Mouse (Mus musculus): Measurements from ENCODE around the gene Fuk. TPM values are rescaled to one million over a fixed set of nuclear protein-coding genes. Genes with fewer than 3 reads are reported as not detected.

Fuk gene
- polyA plus RNA-seq, 1 experiment from 2014 or later: 6.4 TPM

GRCm38 (mm10) chr8:110892040-110892439 is 10.2 kb downstream of the Fuk start:
- Histone ChIP-seq H3K4me1 (ENCODE audit: control insufficient read depth, insufficient read depth, low read length) (no peaks in the 10 kb centered on the region), H3K4me2 (ENCODE audit: low read length) (no peak overlapping the region), H3K9ac (replicated peaks; ENCODE audit: low read length) (no peak overlapping the region), H3K9me3 (ENCODE audit: control insufficient read depth, low read length) (no peaks in the 10 kb centered on the region), H3K4me3 (replicated peaks; ENCODE audit: low read depth, low read length) (no peak overlapping the region), H3K27me3 (ENCODE audit: control insufficient read depth, insufficient read depth, low read length) (no peaks in the 10 kb centered on the region), H3K36me3 (ENCODE audit: control insufficient read depth, insufficient read depth, low read length) (peaks cover 20% of the 10 kb centered on the region), H3K27ac (replicated peaks; ENCODE audit: low read depth, low read length) (no peak overlapping the region)
- 89% methylated on average over 7 of the region's 7 CpGs for WGBS
- DNase-seq (no peak), ATAC-seq (ENCODE audit: low FRiP score, low TSS enrichment) (no peak)

DNA sequence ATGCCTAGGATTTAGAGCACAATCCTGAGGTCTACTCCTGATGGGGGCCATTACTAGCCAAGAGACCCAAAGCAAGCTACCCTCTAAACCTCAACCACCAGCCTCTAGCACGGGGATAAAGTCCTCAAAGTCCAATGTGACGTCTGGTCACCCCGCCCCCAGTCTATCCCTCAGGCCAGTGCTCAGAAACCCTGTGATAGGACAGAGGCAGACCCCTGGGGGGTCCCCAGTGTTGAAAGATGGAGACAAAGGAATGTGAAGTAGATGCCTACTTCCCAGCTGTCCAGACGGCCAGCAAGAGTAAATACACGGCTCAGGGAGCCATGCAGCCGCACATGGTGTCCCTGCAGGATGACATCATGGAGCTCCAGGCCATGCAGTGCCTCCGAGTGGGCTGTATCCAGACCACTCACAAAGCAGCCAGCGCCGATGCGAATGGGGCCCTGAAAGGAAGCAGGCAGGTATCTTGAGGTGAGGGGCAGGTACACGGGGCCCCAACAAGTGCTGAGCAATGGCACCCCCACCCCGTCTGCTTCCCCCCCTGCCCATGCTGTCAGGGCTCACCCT is 12.3 kb downstream of the Fuk start:
- Histone ChIP-seq H3K9ac (replicated peaks; ENCODE audit: low read length) (no peak overlapping the region), H3K4me3 (replicated peaks; ENCODE audit: low read depth, low read length) (no peak overlapping the region), H3K4me1 (ENCODE audit: control insufficient read depth, insufficient read depth, low read length) (no peaks in the 10 kb centered on the region), H3K36me3 (ENCODE audit: control insufficient read depth, insufficient read depth, low read length) (peaks cover 29% of the 10 kb centered on the region), H3K27me3 (ENCODE audit: control insufficient read depth, insufficient read depth, low read length) (no peaks in the 10 kb centered on the region), H3K9me3 (ENCODE audit: control insufficient read depth, low read length) (no peaks in the 10 kb centered on the region), H3K27ac (replicated peaks; ENCODE audit: low read depth, low read length) (no peak overlapping the region), H3K4me2 (ENCODE audit: low read length) (no peak overlapping the region)
- WGBS: 67% methylated on average over 12 of the region's 12 CpGs
- ATAC-seq (ENCODE audit: low FRiP score, low TSS enrichment): no peak
- no peak for DNase-seq

DNA sequence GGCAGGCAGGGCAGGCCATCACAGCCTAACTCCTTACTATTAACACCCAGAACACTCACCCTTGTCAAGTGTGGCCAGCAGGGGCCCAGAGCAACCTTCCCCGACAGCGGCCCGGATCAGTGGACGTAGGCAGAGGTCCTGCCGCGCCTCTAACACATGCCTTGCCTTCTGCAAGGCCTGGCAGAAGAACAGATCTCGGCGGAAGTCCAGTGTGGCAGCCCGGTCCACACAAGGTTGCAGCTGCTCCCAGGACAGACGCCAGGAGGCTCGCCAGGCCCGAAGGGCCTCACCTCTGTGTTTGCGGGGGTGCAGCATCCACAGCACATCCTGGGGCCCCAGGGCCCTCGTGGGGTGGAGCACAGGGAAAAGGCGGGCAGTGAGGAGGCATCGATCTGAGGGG is 13.4 kb downstream of the Fuk start:
- DNase-seq (no peak), ATAC-seq (ENCODE audit: low FRiP score, low TSS enrichment) (no peak)
- 93% methylated on average over 16 of the region's 16 CpGs for WGBS
- Histone ChIP-seq H3K36me3 (ENCODE audit: control insufficient read depth, insufficient read depth, low read length) (peaks cover 36% of the 10 kb centered on the region), H3K27me3 (ENCODE audit: control insufficient read depth, insufficient read depth, low read length) (no peaks in the 10 kb centered on the region), H3K9me3 (ENCODE audit: control insufficient read depth, low read length) (no peaks in the 10 kb centered on the region), H3K9ac (replicated peaks; ENCODE audit: low read length) (no peak overlapping the region), H3K4me1 (ENCODE audit: control insufficient read depth, insufficient read depth, low read length) (no peaks in the 10 kb centered on the region), H3K4me2 (ENCODE audit: low read length) (no peak overlapping the region), H3K27ac (replicated peaks; ENCODE audit: low read depth, low read length) (no peak overlapping the region), H3K4me3 (replicated peaks; ENCODE audit: low read depth, low read length) (no peak overlapping the region)

DNA sequence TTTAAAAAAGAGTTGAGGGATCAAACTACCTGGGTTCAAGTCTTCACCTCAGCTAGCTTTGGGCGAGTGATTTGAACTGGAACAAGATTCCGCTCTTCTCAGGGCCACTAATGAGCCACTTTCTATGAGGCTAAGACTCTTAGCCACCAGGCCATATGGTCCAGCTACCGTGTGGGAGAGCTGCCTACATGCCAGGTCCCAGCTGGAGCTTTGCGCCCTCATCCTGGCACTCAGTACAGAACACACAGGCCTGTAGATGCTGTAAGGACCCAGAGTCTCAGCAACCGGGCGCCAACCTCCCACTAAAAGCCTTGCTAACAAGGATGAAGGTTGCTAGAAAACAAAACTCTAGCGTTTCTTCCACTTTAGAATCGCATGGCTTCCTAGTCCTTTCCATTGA is 13.8 kb downstream of the Fuk start:
- peaks cover 40% of the 10 kb centered on the region for H3K36me3 ChIP-seq (ENCODE audit: control insufficient read depth, insufficient read depth, low read length)
- no peak overlapping the region for H3K27ac ChIP-seq (replicated peaks; ENCODE audit: low read depth, low read length)
- DNase-seq: no peak
- H3K4me1 ChIP-seq (ENCODE audit: control insufficient read depth, insufficient read depth, low read length): no peaks in the 10 kb centered on the region
- no peak overlapping the region for H3K9ac ChIP-seq (replicated peaks; ENCODE audit: low read length)
- no peak overlapping the region for H3K4me3 ChIP-seq (replicated peaks; ENCODE audit: low read depth, low read length)
- no peak for ATAC-seq (ENCODE audit: low FRiP score, low TSS enrichment)
- H3K27me3 ChIP-seq (ENCODE audit: control insufficient read depth, insufficient read depth, low read length): no peaks in the 10 kb centered on the region
- 95% methylated on average over 8 of the region's 8 CpGs for WGBS
- no peaks in the 10 kb centered on the region for H3K9me3 ChIP-seq (ENCODE audit: control insufficient read depth, low read length)
- no peak overlapping the region for H3K4me2 ChIP-seq (ENCODE audit: low read length)

GRCm38 (mm10) chr8:110887551-110887950 is 14.7 kb downstream of the Fuk start:
- no peak for ATAC-seq (ENCODE audit: low FRiP score, low TSS enrichment)
- H3K4me1 ChIP-seq (ENCODE audit: control insufficient read depth, insufficient read depth, low read length): no peaks in the 10 kb centered on the region
- no peak overlapping the region for H3K27ac ChIP-seq (replicated peaks; ENCODE audit: low read depth, low read length)
- H3K4me3 ChIP-seq (replicated peaks; ENCODE audit: low read depth, low read length): no peak overlapping the region
- DNase-seq: no peak
- no peak overlapping the region for H3K9ac ChIP-seq (replicated peaks; ENCODE audit: low read length)
- H3K4me2 ChIP-seq (ENCODE audit: low read length): no peak overlapping the region
- peaks cover 49% of the 10 kb centered on the region for H3K36me3 ChIP-seq (ENCODE audit: control insufficient read depth, insufficient read depth, low read length)
- no peaks in the 10 kb centered on the region for H3K27me3 ChIP-seq (ENCODE audit: control insufficient read depth, insufficient read depth, low read length)
- H3K9me3 ChIP-seq (ENCODE audit: control insufficient read depth, low read length): no peaks in the 10 kb centered on the region
- WGBS: 93% methylated on average over 10 of the region's 10 CpGs

GRCm38 (mm10) chr8:110886634-110887033 is 15.7 kb downstream of the Fuk start:
- Histone ChIP-seq H3K27me3 (ENCODE audit: control insufficient read depth, insufficient read depth, low read length) (no peaks in the 10 kb centered on the region), H3K9me3 (ENCODE audit: control insufficient read depth, low read length) (no peaks in the 10 kb centered on the region), H3K4me1 (ENCODE audit: control insufficient read depth, insufficient read depth, low read length) (no peaks in the 10 kb centered on the region), H3K4me2 (ENCODE audit: low read length) (no peak overlapping the region), H3K27ac (replicated peaks; ENCODE audit: low read depth, low read length) (no peak overlapping the region), H3K36me3 (ENCODE audit: control insufficient read depth, insufficient read depth, low read length) (peaks cover 58% of the 10 kb centered on the region), H3K4me3 (replicated peaks; ENCODE audit: low read depth, low read length) (no peak overlapping the region), H3K9ac (replicated peaks; ENCODE audit: low read length) (no peak overlapping the region)
- no peak for DNase-seq
- ATAC-seq (ENCODE audit: low FRiP score, low TSS enrichment): no peak
- 96% methylated on average over 3 of the region's 3 CpGs for WGBS

- 96% methylated on average over 18 of the region's 18 CpGs for WGBS
Observed at GRCm38 (mm10) chr8:110883824-110884223, 18.5 kb downstream of the Fuk start.

DNA sequence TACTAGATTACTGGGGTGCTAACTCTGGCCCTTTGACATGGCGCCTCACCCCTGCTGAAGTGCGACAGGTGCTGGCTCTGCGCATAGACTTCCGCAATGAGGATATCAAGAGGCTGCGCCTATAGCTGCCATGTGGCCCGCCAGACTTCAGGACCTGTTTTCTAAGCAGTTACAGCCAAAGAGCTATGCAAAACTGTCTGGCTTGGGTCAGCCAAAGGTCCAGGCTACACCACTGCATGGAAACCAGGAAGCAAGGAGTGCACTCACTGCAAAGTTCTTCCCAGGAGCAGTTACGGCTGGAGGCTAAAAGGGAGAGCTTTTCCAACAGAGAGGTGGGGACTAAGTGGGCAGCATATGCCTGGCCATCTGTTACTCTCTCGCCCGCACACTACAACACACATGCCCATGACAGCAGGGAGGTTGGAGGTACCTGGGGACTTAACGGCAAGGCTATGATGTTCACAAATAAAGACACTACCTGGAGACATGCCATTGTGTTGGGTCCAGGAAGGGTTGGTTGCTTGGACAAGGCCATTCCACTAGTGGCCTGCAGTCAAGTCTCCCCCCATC is 20.5 kb downstream of the Fuk start:
- H3K36me3 ChIP-seq (ENCODE audit: control insufficient read depth, insufficient read depth, low read length): peaks cover 78% of the 10 kb centered on the region
- no peak overlapping the region for H3K9ac ChIP-seq (replicated peaks; ENCODE audit: low read length)
- no peak overlapping the region for H3K4me3 ChIP-seq (replicated peaks; ENCODE audit: low read depth, low read length)
- no peak for ATAC-seq (ENCODE audit: low FRiP score, low TSS enrichment)
- no peaks in the 10 kb centered on the region for H3K4me1 ChIP-seq (ENCODE audit: control insufficient read depth, insufficient read depth, low read length)
- DNase-seq: no peak
- H3K27me3 ChIP-seq (ENCODE audit: control insufficient read depth, insufficient read depth, low read length): no peaks in the 10 kb centered on the region
- 95% methylated on average over 10 of the region's 10 CpGs for WGBS
- no peak overlapping the region for H3K4me2 ChIP-seq (ENCODE audit: low read length)
- H3K9me3 ChIP-seq (ENCODE audit: control insufficient read depth, low read length): no peaks in the 10 kb centered on the region
- no peak overlapping the region for H3K27ac ChIP-seq (replicated peaks; ENCODE audit: low read depth, low read length)

More at GRCm38 (mm10) chr8:110883824-110884223, 18.5 kb downstream of the Fuk start:
- Histone ChIP-seq H3K27ac (replicated peaks; ENCODE audit: low read depth, low read length) (no peak overlapping the region), H3K9ac (replicated peaks; ENCODE audit: low read length) (no peak overlapping the region), H3K4me1 (ENCODE audit: control insufficient read depth, insufficient read depth, low read length) (no peaks in the 10 kb centered on the region), H3K4me2 (ENCODE audit: low read length) (no peak overlapping the region), H3K9me3 (ENCODE audit: control insufficient read depth, low read length) (no peaks in the 10 kb centered on the region), H3K4me3 (replicated peaks; ENCODE audit: low read depth, low read length) (no peak overlapping the region), H3K27me3 (ENCODE audit: control insufficient read depth, insufficient read depth, low read length) (no peaks in the 10 kb centered on the region), H3K36me3 (ENCODE audit: control insufficient read depth, insufficient read depth, low read length) (peaks cover 75% of the 10 kb centered on the region)
- no peak for ATAC-seq (ENCODE audit: low FRiP score, low TSS enrichment)
- no peak for DNase-seq

- H3K9ac ChIP-seq (replicated peaks; ENCODE audit: low read length): no peak overlapping the region
- peaks cover 89% of the 10 kb centered on the region for H3K36me3 ChIP-seq (ENCODE audit: control insufficient read depth, insufficient read depth, low read length)
- no peak overlapping the region for H3K27ac ChIP-seq (replicated peaks; ENCODE audit: low read depth, low read length)
- H3K4me3 ChIP-seq (replicated peaks; ENCODE audit: low read depth, low read length): no peak overlapping the region
- no peak overlapping the region for H3K4me2 ChIP-seq (ENCODE audit: low read length)
- no peak for ATAC-seq (ENCODE audit: low FRiP score, low TSS enrichment)
- WGBS: 93% methylated on average over 4 of the region's 4 CpGs
- H3K4me1 ChIP-seq (ENCODE audit: control insufficient read depth, insufficient read depth, low read length): no peaks in the 10 kb centered on the region
- DNase-seq: no peak
- no peaks in the 10 kb centered on the region for H3K27me3 ChIP-seq (ENCODE audit: control insufficient read depth, insufficient read depth, low read length)
- no peaks in the 10 kb centered on the region for H3K9me3 ChIP-seq (ENCODE audit: control insufficient read depth, low read length)
Observed at GRCm38 (mm10) chr8:110877862-110878261, 24.4 kb downstream of the Fuk start.
